Mouse (Mus musculus) embryonic facial prominence, embryonic 13.5 days (tissue): Measurements from ENCODE around the gene Slc38a3. TPM values are rescaled to one million over a fixed set of nuclear protein-coding genes. Genes with fewer than 3 reads are reported as not detected.

ENCODE experiments used
- ATAC-seq: fragments of 200-750 bp; cut with Nextera tagmentation; 2 replicates; pipeline ENCODE4 v1.8.0; 2017; ENCODE audit warnings: low read depth; ENCODE audit not compliant: insufficient number of reproducible peaks, insufficient read depth, low FRiP score, low TSS enrichment
- H3K27ac ChIP-seq: fragments of 300-500 bp; sonication (generic); 2 replicates; pipeline ENCODE4 v1.5.1; 2015; ENCODE audit warnings: moderate library complexity, mild to moderate bottlenecking, inconsistent platforms
- H3K27me3 ChIP-seq: fragments of 300-500 bp; sonication (generic); 2 replicates; pipeline ENCODE4 v1.6.1; 2015; ENCODE audit warnings: mild to moderate bottlenecking, inconsistent platforms
- H3K36me3 ChIP-seq: fragments of 300-500 bp; sonication (generic); 2 replicates; pipeline ENCODE4 v1.6.1; 2015; ENCODE audit warnings: mild to moderate bottlenecking, inconsistent platforms
- H3K4me1 ChIP-seq: fragments of 300-500 bp; sonication (generic); 2 replicates; pipeline ENCODE4 v1.6.1; 2015; ENCODE audit warnings: inconsistent platforms
- H3K4me2 ChIP-seq: fragments of 300-500 bp; sonication (generic); 2 replicates; pipeline ENCODE4 v1.6.1; 2015; ENCODE audit warnings: moderate library complexity, mild to moderate bottlenecking, inconsistent platforms
- H3K4me3 ChIP-seq: fragments of 300-500 bp; sonication (generic); 2 replicates; pipeline ENCODE4 v1.5.1; 2015; ENCODE audit warnings: mild to moderate bottlenecking, inconsistent platforms
- H3K9ac ChIP-seq: fragments of 300-500 bp; sonication (generic); 2 replicates; pipeline ENCODE4 v1.6.1; 2015; ENCODE audit warnings: mild to moderate bottlenecking, inconsistent platforms
- H3K9me3 ChIP-seq: fragments of 300-500 bp; sonication (generic); 2 replicates; pipeline ENCODE4 v1.6.1; 2016; ENCODE audit warnings: inconsistent platforms
- WGBS: fragments of 180-500 bp; shearing (Covaris S2); methylation state at CpG from one replicate; pipeline ENCODE4 v1.1.7; 2015; ENCODE audit warnings: mixed read lengths; 5-methylcytosine and 5-hydroxymethylcytosine counted together
- polyA plus RNA-seq: library from polyadenylated mRNA; unstranded; fragments of >200 nt; fragmentation: Nextera tagmentation; extraction: Ambion mirVana; gene quantifications from 2 replicates; pipeline ENCODE4 v1.2.1, GENCODE M21; 2015

The Slc38a3 gene
- polyA plus RNA-seq, 1 experiment from 2014 or later = 3.4 TPM

- 70% methylated on average over 6 of the region's 6 CpGs for WGBS
Observed at GRCm38 (mm10) chr9:107611456-107612190, 57.7 kb downstream of the Slc38a3 start.

GRCm38 (mm10) chr9:107609433-107609830, 59.9 kb downstream of the Slc38a3 start:
- H3K27me3 ChIP-seq = no peaks in the 10 kb centered on the region
- peak overlapping the region; percentile 14; the same call in 1 of the 2 replicates for H3K4me2 ChIP-seq
- peaks cover 72% of the 10 kb centered on the region for H3K4me1 ChIP-seq
- no peaks in the 10 kb centered on the region for H3K9me3 ChIP-seq
- ATAC-seq = no peak
- H3K27ac ChIP-seq = no peak overlapping the region
- 61% methylated on average over 4 of the region's 4 CpGs for WGBS
- H3K36me3 ChIP-seq = peaks cover 6% of the 10 kb centered on the region; the same call in 1 of the 2 replicates
- no peak overlapping the region for H3K9ac ChIP-seq
- H3K4me3 ChIP-seq = no peak overlapping the region

More at GRCm38 (mm10) chr9:107611456-107612190, 57.7 kb downstream of the Slc38a3 start:
- Histone ChIP-seq H3K9me3 (no peaks in the 10 kb centered on the region), H3K4me3 (peak overlapping the region; percentile 42), H3K9ac (peak overlapping the region; percentile 73), H3K27me3 (no peaks in the 10 kb centered on the region), H3K4me2 (peak overlapping the region; percentile 73), H3K4me1 (peaks cover 50% of the 10 kb centered on the region), H3K27ac (peak overlapping the region; percentile 94), H3K36me3 (peaks cover 28% of the 10 kb centered on the region)
- no peak for ATAC-seq

- no peak for ATAC-seq
- no peak within 1 kb of the TSS for H3K4me3 ChIP-seq
- no peaks in the 10 kb centered on the region for H3K27me3 ChIP-seq
- no peak within 1 kb of the TSS for H3K27ac ChIP-seq
- peaks cover 77% of the 10 kb centered on the region for H3K4me1 ChIP-seq
- H3K9me3 ChIP-seq = no peaks in the 10 kb centered on the region
- H3K36me3 ChIP-seq = peaks cover under 1% of the 10 kb centered on the region; the same call in 1 of the 2 replicates
- 35% methylated on average over 12 of the region's 12 CpGs for WGBS
- 0 out of 2 replicates have a peak within 1 kb of the TSS, but pooled peaks have one; percentile 21 for H3K9ac ChIP-seq
- peak within 1 kb of the TSS; percentile 14 for H3K4me2 ChIP-seq
Observed at GRCm38 (mm10) chr9:107608741-107609432, 60.4 kb downstream of the Slc38a3 start, which contains the start of gene Sema3b. Gene Sema3b (minus strand): TSS chr9:107609229.

- Histone ChIP-seq H3K4me1 (peaks cover 83% of the 10 kb centered on the region), H3K36me3 (no peaks in the 10 kb centered on the region), H3K4me2 (no peak overlapping the region), H3K27me3 (no peaks in the 10 kb centered on the region), H3K27ac (no peak overlapping the region), H3K4me3 (no peak overlapping the region), H3K9ac (peak overlapping the region; percentile 32; the same call in 1 of the 2 replicates), H3K9me3 (no peaks in the 10 kb centered on the region)
- ATAC-seq = no peak
- 52% methylated on average over 9 of the region's 9 CpGs for WGBS
Observed at GRCm38 (mm10) chr9:107607653-107608245, 61.6 kb downstream of the Slc38a3 start.

GRCm38 (mm10) chr9:107607036-107607435, 62.3 kb downstream of the Slc38a3 start:
- 77% methylated on average over 2 of the region's 2 CpGs for WGBS
- Histone ChIP-seq H3K27ac (0 out of 2 replicates have a peak overlapping the region, but pooled peaks have one; percentile 33), H3K9me3 (no peaks in the 10 kb centered on the region), H3K4me1 (peaks cover 86% of the 10 kb centered on the region), H3K27me3 (no peaks in the 10 kb centered on the region), H3K9ac (peak overlapping the region; percentile 44; the same call in 1 of the 2 replicates), H3K36me3 (no peaks in the 10 kb centered on the region), H3K4me2 (peak overlapping the region; percentile 34), H3K4me3 (peak overlapping the region; percentile 17; the same call in 1 of the 2 replicates)
- ATAC-seq = no peak

DNA sequence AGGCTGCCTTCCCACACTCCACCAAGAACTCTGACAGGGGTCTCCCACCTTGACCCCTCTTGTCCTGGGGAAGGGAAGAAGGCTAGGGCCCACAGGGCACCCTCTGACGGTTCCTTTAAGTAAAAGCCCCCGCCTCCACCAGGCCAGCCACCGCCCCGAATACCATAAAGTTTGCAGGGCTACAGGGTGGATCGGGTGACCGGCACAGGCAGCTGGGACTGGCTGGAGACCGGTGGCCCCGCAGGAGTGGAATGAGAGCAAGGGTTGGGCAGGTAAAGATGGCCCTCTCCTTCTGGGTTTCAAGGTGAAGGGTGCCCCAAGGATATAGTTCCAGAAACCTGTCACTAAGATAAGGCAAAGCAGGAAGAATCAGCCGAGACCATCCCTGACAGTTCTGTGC, 62.7 kb downstream of the Slc38a3 start:
- H3K27ac ChIP-seq = 0 out of 2 replicates have a peak overlapping the region, but pooled peaks have one; percentile 33
- H3K4me3 ChIP-seq = peak overlapping the region; percentile 17; the same call in 1 of the 2 replicates
- WGBS = 6% methylated on average over 9 of the region's 9 CpGs
- no peaks in the 10 kb centered on the region for H3K27me3 ChIP-seq
- ATAC-seq = no peak
- H3K4me2 ChIP-seq = peak overlapping the region; percentile 34
- peak overlapping the region; percentile 44; the same call in 1 of the 2 replicates for H3K9ac ChIP-seq
- H3K9me3 ChIP-seq = no peaks in the 10 kb centered on the region
- H3K4me1 ChIP-seq = peaks cover 81% of the 10 kb centered on the region
- no peaks in the 10 kb centered on the region for H3K36me3 ChIP-seq

DNA sequence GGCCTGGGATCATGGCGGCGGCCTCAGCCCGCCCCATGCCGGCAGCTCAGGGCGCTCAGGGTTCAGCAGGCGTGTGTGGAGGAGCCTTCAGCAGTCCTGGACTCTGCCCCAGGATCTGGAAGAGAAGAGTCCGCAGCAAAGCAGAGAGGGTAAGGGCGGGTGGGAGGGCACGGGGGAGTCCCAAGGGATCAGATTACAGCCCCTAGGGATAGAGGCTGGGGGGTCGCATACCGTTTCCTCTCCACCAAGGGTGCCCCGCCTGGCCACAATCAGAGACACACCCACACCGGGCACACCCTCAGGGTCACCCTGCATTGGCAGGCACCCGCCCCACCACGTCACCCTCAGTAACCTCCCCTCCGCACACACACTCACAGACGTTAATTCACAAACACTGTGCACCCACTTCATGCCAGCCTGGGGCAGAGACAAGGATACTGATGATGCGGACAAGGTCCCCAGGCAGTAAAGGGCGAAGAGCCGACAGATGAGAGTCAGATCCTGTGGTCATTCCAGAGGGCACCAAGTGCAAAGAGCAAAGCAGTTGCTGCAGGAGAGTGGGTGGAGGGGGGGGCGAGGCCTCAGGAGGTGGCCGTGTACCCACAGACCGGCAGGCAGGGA, 64.2 kb downstream of the Slc38a3 start:
- Histone ChIP-seq H3K4me2 (peak overlapping the region; percentile 54), H3K36me3 (no peaks in the 10 kb centered on the region), H3K9me3 (no peaks in the 10 kb centered on the region), H3K4me3 (peak overlapping the region; percentile 26), H3K27me3 (no peaks in the 10 kb centered on the region), H3K27ac (peak overlapping the region; percentile 57; the same call in 1 of the 2 replicates), H3K4me1 (peaks cover 75% of the 10 kb centered on the region), H3K9ac (peak overlapping the region; percentile 63; the same call in 1 of the 2 replicates)
- 0 out of 2 replicates have a peak, but pooled peaks have one; percentile 9 for ATAC-seq
- WGBS = 25% methylated on average over 23 of the region's 23 CpGs

DNA sequence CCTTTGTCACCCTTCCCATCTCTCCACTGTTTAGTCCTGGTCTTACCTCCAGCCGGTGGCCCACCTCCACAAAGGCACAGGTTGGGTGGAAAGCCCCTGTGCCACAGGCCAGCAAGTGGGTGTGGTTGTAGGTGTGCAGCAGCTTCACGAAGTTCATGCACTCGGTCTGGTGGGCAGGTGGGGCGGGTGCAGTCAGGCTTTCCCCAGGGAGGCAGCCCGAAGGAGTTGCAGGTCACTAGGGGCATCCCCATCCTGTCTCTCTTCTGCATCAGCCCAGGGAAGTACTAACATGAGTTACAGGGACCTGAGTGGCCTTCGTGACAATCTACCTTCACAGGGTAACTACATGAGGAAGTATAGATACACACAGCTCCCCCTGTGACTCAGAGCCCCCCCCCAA, 66.1 kb downstream of the Slc38a3 start:
- WGBS = 88% methylated on average over 6 of the region's 6 CpGs
- peaks cover 2% of the 10 kb centered on the region; the same call in 1 of the 2 replicates for H3K36me3 ChIP-seq
- no peaks in the 10 kb centered on the region for H3K9me3 ChIP-seq
- H3K4me2 ChIP-seq = no peak overlapping the region
- peaks cover 65% of the 10 kb centered on the region for H3K4me1 ChIP-seq
- ATAC-seq = no peak
- no peaks in the 10 kb centered on the region for H3K27me3 ChIP-seq
- H3K27ac ChIP-seq = no peak overlapping the region; the same call in 1 of the 2 replicates
- no peak overlapping the region for H3K4me3 ChIP-seq
- H3K9ac ChIP-seq = no peak overlapping the region

GRCm38 (mm10) chr9:107602068-107602648, 67.2 kb downstream of the Slc38a3 start:
- peaks cover 54% of the 10 kb centered on the region for H3K4me1 ChIP-seq
- 7% methylated on average over 10 of the region's 10 CpGs for WGBS
- no peak overlapping the region for H3K4me3 ChIP-seq
- peaks cover 2% of the 10 kb centered on the region; the same call in 1 of the 2 replicates for H3K36me3 ChIP-seq
- H3K27ac ChIP-seq = peak overlapping the region; percentile 64; the same call in 1 of the 2 replicates
- no peaks in the 10 kb centered on the region for H3K27me3 ChIP-seq
- ATAC-seq = no peak
- H3K9ac ChIP-seq = peak overlapping the region; percentile 22; the same call in 1 of the 2 replicates
- H3K4me2 ChIP-seq = peak overlapping the region; percentile 33
- no peaks in the 10 kb centered on the region for H3K9me3 ChIP-seq

GRCm38 (mm10) chr9:107601275-107601674, 68.1 kb downstream of the Slc38a3 start:
- no peak overlapping the region for H3K9ac ChIP-seq
- peaks cover 2% of the 10 kb centered on the region; the same call in 1 of the 2 replicates for H3K36me3 ChIP-seq
- no peak overlapping the region for H3K27ac ChIP-seq
- 87% methylated on average over 11 of the region's 11 CpGs for WGBS
- no peak overlapping the region for H3K4me3 ChIP-seq
- no peaks in the 10 kb centered on the region for H3K27me3 ChIP-seq
- ATAC-seq = no peak
- H3K4me1 ChIP-seq = peaks cover 45% of the 10 kb centered on the region
- H3K9me3 ChIP-seq = no peaks in the 10 kb centered on the region
- H3K4me2 ChIP-seq = no peak overlapping the region
